Mouse (Mus musculus) spleen, adult 2 months (tissue): ENCODE results near the gene 2210016F16Rik.

Experiments used
- CTCF ChIP-seq: fragments of 200-500 bp; IDR thresholded peaks from 2 replicates; pipeline ENCODE4 v1.5.1; 2011; ENCODE audit warnings: mild to moderate bottlenecking, inconsistent platforms; ENCODE audit not compliant: insufficient read depth, insufficient read length, insufficient replicate concordance; ENCODE audit errors: extremely low read depth
- POLR2A ChIP-seq: fragments of 200-500 bp; IDR thresholded peaks from 2 replicates; pipeline ENCODE4 v1.6.1; 2011; ENCODE audit warnings: low read depth, low read length, inconsistent platforms

DNA sequence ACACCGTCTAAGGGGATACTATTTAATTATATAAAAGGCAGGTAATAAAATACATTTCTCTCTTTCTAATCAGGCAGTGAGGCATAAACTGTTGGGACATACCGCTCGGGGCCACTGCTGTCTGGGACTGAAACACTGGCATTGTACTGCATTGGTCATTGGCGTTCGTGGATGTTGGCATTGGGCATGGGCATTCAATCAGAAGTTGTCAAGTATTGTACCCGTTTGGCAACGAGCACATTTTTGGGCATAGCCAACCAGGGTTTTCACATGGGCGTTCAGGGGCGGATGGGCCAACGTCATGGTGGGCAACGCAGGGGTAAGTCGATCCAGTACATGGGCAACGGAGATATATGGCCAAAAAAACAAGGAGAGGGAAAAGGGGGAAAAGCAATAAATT, 12.6 kb upstream of the 2210016F16Rik start:
- TF ChIP-seq POLR2A: no peak
- TF ChIP-seq CTCF: no peak
